Mouse (Mus musculus): ENCODE results near the gene Gm4836.
"Not testable (repeated sequence)": the region's sequence is repeated elsewhere in the genome, so short reads cannot be mapped to it uniquely, and the experiment has no call there.

Gm4836 gene

GRCm38 (mm10) chrX:28293532-28293931, at the start of gene Gm4836:
Gene Gm4836, minus strand, starts transcription at chrX:28293632.
- DNase-seq = not testable (repeated sequence)
